Comparison of ENCODE assay signal across 9 mouse cellular contexts in genomic region chr10:29206730-29207129, GRCm38 (mm10). TPM values are rescaled to one million over a fixed set of nuclear protein-coding genes. Genes with fewer than 3 reads are reported as not detected.
A peak's percentile ranks its signal among the peaks of the same experiment; 100 is the strongest.
DNase-seq lines count a peak whose midpoint lies in the region; ATAC-seq and TF ChIP-seq lines count a peak whose summit lies in the region.
"Had no signal": no experiment of that assay in that cellular context is flagged by ENCODE, and none has a peak within 500 bp of the region (broad histone marks: within the 10 kb centered on the region; RNA-seq: fewer than 3 reads in every experiment).

No protein-coding gene starts in this region.

- no peaks in the 10 kb centered on the region for H3K4me1 ChIP-seq in intestine, postnatal 0 days (replicated peaks; ENCODE audit: control insufficient read depth, insufficient read depth, low read length)
- H3K4me1 ChIP-seq in midbrain, postnatal 0 days (ENCODE audit: insufficient read depth, low read length): no peaks in the 10 kb centered on the region

- H3K4me3 ChIP-seq in layer of hippocampus, adult 2 months: no peak overlapping the region
- H3K4me3 ChIP-seq in intestine, postnatal 0 days (ENCODE audit: low read depth, low read length): no peak overlapping the region
- H3K4me3 ChIP-seq in midbrain, postnatal 0 days (ENCODE audit: low read depth, low read length): no peak overlapping the region
- H3K4me3 ChIP-seq: lung, embryonic 15.5 days had no signal

- H3K27me3 ChIP-seq in intestine, postnatal 0 days (replicated peaks; ENCODE audit: control insufficient read depth, insufficient read depth, low read length): no peaks in the 10 kb centered on the region
- H3K27me3 ChIP-seq in midbrain, postnatal 0 days (ENCODE audit: insufficient read depth, low read length): no peaks in the 10 kb centered on the region
- H3K27me3 ChIP-seq: lung, embryonic 15.5 days had no signal

- no peaks in the 10 kb centered on the region for H3K36me3 ChIP-seq in intestine, postnatal 0 days (ENCODE audit: control insufficient read depth, insufficient read depth)
- H3K36me3 ChIP-seq in midbrain, postnatal 0 days (ENCODE audit: insufficient read depth, low read length): peaks cover 6% of the 10 kb centered on the region; the same call in 1 of the 2 replicates
- H3K36me3 ChIP-seq: lung, embryonic 15.5 days had no signal

- no peak overlapping the region for H3K9ac ChIP-seq in intestine, postnatal 0 days (ENCODE audit: low read depth, low read length)
- H3K9ac ChIP-seq in midbrain, postnatal 0 days (replicated peaks; ENCODE audit: low read length, poor library complexity, severe bottlenecking): no peak overlapping the region
- H3K9ac ChIP-seq: lung, embryonic 15.5 days had no signal

- no peaks in the 10 kb centered on the region for H3K9me3 ChIP-seq in intestine, postnatal 0 days (ENCODE audit: control insufficient read depth)
- H3K9me3 ChIP-seq in midbrain, postnatal 0 days (ENCODE audit: low read length): no peaks in the 10 kb centered on the region
- H3K9me3 ChIP-seq: lung, embryonic 15.5 days had no signal

- H3K27ac ChIP-seq in layer of hippocampus, adult 2 months: no peak overlapping the region
- H3K27ac ChIP-seq in intestine, postnatal 0 days (ENCODE audit: low read depth, low read length): no peak overlapping the region
- H3K27ac ChIP-seq in midbrain, postnatal 0 days (ENCODE audit: low read depth, low read length): no peak overlapping the region
- H3K27ac ChIP-seq: lung, embryonic 15.5 days had no signal

- TF ChIP-seq CTCF in layer of hippocampus, adult 2 months (conservative IDR thresholded peaks at IDR 0.05): peak; percentile 96
- peak; percentile 77 for TF ChIP-seq CTCF in intestine, postnatal 0 days (IDR thresholded peaks at IDR 0.05; ENCODE audit: low read depth)
- TF ChIP-seq CTCF in midbrain, postnatal 0 days (IDR thresholded peaks at IDR 0.05): peak; percentile 89

- ATAC-seq in intestine, postnatal 0 days: no peak
- peak; percentile 79 for ATAC-seq in midbrain, postnatal 0 days (ENCODE audit: low FRiP score)

- H3K4me2 ChIP-seq in intestine, postnatal 0 days (replicated peaks; ENCODE audit: low read depth): no peak overlapping the region
- H3K4me2 ChIP-seq in midbrain, postnatal 0 days (ENCODE audit: low read depth, low read length, poor library complexity, severe bottlenecking): no peak overlapping the region
- H3K4me2 ChIP-seq: lung, embryonic 15.5 days had no signal

- peak in 1 of 2 experiments; percentile 46 for DNase-seq in layer of hippocampus, adult 2 months (ENCODE audit: low spot score in 2 of 2)
- DNase-seq in layer of hippocampus, adult 8-10 months (ENCODE audit: low spot score in 2 of 2): no peak
- peak; percentile 1 for DNase-seq in MEL-GATA-1-ER (ENCODE audit: extremely low read depth, low read depth)
- DNase-seq in cerebellum, postnatal 14 days: peak; percentile 61 to 70
- DNase-seq in midbrain, postnatal 0 days (ENCODE audit: low spot score): peak; percentile 75
- no peak for DNase-seq in thymus, postnatal 14 days
- no peak for DNase-seq in thymus, postnatal 36 days

RNA-seq across cellular contexts. Expression of gene 9330159F19Rik, which starts 4.7 kb away (rescaled TPM):
- 10 to 100 TPM; 78.0 to 82.9 TPM for total RNA-seq in layer of hippocampus, adult 2 months (2021)
- 10 to 100 TPM; 60.2 to 99.7 (median 75.6) TPM for total RNA-seq in layer of hippocampus, adult 8-10 months (2022)
- 0.46 and 0.59 TPM in 2 replicates for polyA plus RNA-seq in intestine, postnatal 0 days (2015; fragmentation: Nextera tagmentation; extraction: Ambion mirVana)
- total RNA-seq in midbrain, postnatal 0 days (2014; rRNA removed): 74.9 and 87.2 TPM in 2 replicates
- polyA plus RNA-seq in midbrain, postnatal 0 days (2015; fragmentation: Nextera tagmentation; extraction: Ambion mirVana): 17.9 and 21.3 TPM in 2 replicates

RNA-seq across cellular contexts. Expression of gene Gm49353, which starts 8.0 kb away (rescaled TPM):
- 10 to 100 TPM; 28.0 to 29.8 TPM for total RNA-seq in layer of hippocampus, adult 2 months (2021)
- total RNA-seq in layer of hippocampus, adult 8-10 months (2022): 10 to 100 TPM; 13.3 to 37.4 (median 24.0) TPM
- polyA plus RNA-seq in intestine, postnatal 0 days (2015; fragmentation: Nextera tagmentation; extraction: Ambion mirVana): 0.25 TPM in 2 replicates
- total RNA-seq in midbrain, postnatal 0 days (2014; rRNA removed): 14.9 and 20.6 TPM in 2 replicates
- polyA plus RNA-seq in midbrain, postnatal 0 days (2015; fragmentation: Nextera tagmentation; extraction: Ambion mirVana): 11.7 and 15.0 TPM in 2 replicates

Comparison
In these comparisons a context has a peak if more than half of its experiments do, and no peak if none do; other contexts are left out.
1. DNase-seq: peak in MEL-GATA-1-ER (single experiment), cerebellum, postnatal 14 days (2 of 2) and midbrain, postnatal 0 days (single experiment); none in layer of hippocampus, adult 8-10 months (0 of 2), thymus, postnatal 14 days (single experiment) and thymus, postnatal 36 days (0 of 2).
2. Peak in every context shown above with its lines, with median percentiles within 50 percentile points of each other: CTCF ChIP-seq.